Mouse (Mus musculus) heart, embryonic 16.5 days (tissue): ENCODE measurements around the gene P2ry12. TPM values are rescaled to one million over a fixed set of nuclear protein-coding genes. Genes with fewer than 3 reads are reported as not detected.

ENCODE experiments used
- ATAC-seq: fragments of 200-750 bp; cut with Nextera tagmentation; replicated peaks from 2 replicates; pipeline ENCODE4 v1.8.0; 2017; ENCODE audit warnings: moderate number of reproducible peaks; ENCODE audit not compliant: insufficient read depth, low FRiP score; ENCODE audit errors: extremely low read depth
- H3K27ac ChIP-seq: fragments of 300-500 bp; sonication (generic); 2 replicates; pipeline ENCODE4 v1.5.1; 2014; ENCODE audit warnings: mild to moderate bottlenecking, low read length, control low read depth, moderate library complexity
- H3K27me3 ChIP-seq: fragments of 300-500 bp; sonication (generic); 2 replicates; pipeline ENCODE4 v1.6.1; 2014; ENCODE audit warnings: low read length, mixed read lengths; ENCODE audit not compliant: control insufficient read depth, insufficient read depth
- H3K36me3 ChIP-seq: fragments of 300-500 bp; sonication (generic); 2 replicates; pipeline ENCODE4 v1.6.1; 2014; ENCODE audit not compliant: control insufficient read depth, insufficient read depth
- H3K4me1 ChIP-seq: fragments of 300-500 bp; sonication (generic); 2 replicates; pipeline ENCODE4 v1.6.1; 2014; ENCODE audit warnings: low read length, mixed read lengths; ENCODE audit not compliant: control insufficient read depth, insufficient read depth
- H3K4me2 ChIP-seq: fragments of 300-500 bp; sonication (generic); 2 replicates; pipeline ENCODE4 v1.6.1; 2014; ENCODE audit warnings: low read depth, mild to moderate bottlenecking, control low read depth, low read length
- H3K4me3 ChIP-seq: fragments of 300-500 bp; sonication (generic); 2 replicates; pipeline ENCODE4 v1.5.1; 2014; ENCODE audit warnings: mild to moderate bottlenecking, control low read depth, low read length
- H3K9ac ChIP-seq: fragments of 300-500 bp; sonication (generic); 2 replicates; pipeline ENCODE4 v1.6.1; 2014; ENCODE audit warnings: low read length, control low read depth
- H3K9me3 ChIP-seq: fragments of 300-500 bp; sonication (generic); replicated peaks from 2 replicates; pipeline ENCODE4 v1.6.1; 2016; ENCODE audit warnings: low read length; ENCODE audit not compliant: control insufficient read depth
- WGBS: fragments of 180-500 bp; shearing (Covaris S2); extraction: QIAGEN DNeasy Blood & Tissue Kit; methylation state at CpG from one replicate; pipeline ENCODE4 v1.1.7; 2014; 5-methylcytosine and 5-hydroxymethylcytosine counted together
- polyA plus RNA-seq: library from polyadenylated mRNA; unstranded; fragments of >200 nt; fragmentation: Nextera tagmentation; extraction: Ambion mirVana; gene quantifications from 2 replicates; pipeline ENCODE4 v1.2.1, GENCODE M21; 2015

The P2ry12 gene
- polyA plus RNA-seq, 1 experiment from 2014 or later, result 1.0 TPM

DNA sequence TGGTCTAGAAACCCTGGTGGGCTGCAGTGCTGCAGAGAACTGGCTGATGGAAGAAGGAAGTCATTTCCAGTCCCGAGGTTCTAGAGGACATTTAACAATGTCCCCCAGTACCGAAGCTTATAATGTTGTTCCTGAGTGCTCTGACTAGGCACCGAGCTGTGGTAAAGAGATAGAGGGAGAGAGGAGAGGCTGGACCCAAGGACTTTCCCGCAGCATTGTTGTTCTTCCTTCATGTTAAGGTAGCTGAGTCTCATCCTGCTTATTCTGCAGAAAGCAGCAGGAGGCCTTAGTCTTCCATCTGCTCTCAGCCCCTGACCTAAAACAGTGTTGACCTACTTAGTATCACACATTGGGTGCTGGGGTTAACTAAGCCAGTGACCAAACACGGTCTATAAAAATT is 85.8 kb downstream of the P2ry12 start:
- 61% methylated on average over 5 of the region's 5 CpGs for WGBS
- Histone ChIP-seq H3K4me3 (no peak overlapping the region), H3K4me2 (no peak overlapping the region)

GRCm38 (mm10) chr3:59175234-59175633 is 87.4 kb downstream of the P2ry12 start:
- peak; percentile 55 for ATAC-seq
- Histone ChIP-seq H3K4me3 (no peak overlapping the region), H3K4me2 (no peak overlapping the region), H3K9me3 (no peaks in the 10 kb centered on the region), H3K4me1 (peaks cover 11% of the 10 kb centered on the region), H3K27me3 (no peaks in the 10 kb centered on the region), H3K9ac (no peak overlapping the region), H3K27ac (no peak overlapping the region), H3K36me3 (no peaks in the 10 kb centered on the region)
- 32% methylated on average over 5 of the region's 5 CpGs for WGBS

More for the DNA sequence above, 85.8 kb downstream of the P2ry12 start:
- Histone ChIP-seq H3K36me3 (no peaks in the 10 kb centered on the region), H3K27ac (no peak overlapping the region; the same call in 1 of the 2 replicates), H3K27me3 (no peaks in the 10 kb centered on the region), H3K4me1 (peaks cover 8% of the 10 kb centered on the region), H3K9ac (no peak overlapping the region), H3K9me3 (no peaks in the 10 kb centered on the region)
- no peak for ATAC-seq

DNA sequence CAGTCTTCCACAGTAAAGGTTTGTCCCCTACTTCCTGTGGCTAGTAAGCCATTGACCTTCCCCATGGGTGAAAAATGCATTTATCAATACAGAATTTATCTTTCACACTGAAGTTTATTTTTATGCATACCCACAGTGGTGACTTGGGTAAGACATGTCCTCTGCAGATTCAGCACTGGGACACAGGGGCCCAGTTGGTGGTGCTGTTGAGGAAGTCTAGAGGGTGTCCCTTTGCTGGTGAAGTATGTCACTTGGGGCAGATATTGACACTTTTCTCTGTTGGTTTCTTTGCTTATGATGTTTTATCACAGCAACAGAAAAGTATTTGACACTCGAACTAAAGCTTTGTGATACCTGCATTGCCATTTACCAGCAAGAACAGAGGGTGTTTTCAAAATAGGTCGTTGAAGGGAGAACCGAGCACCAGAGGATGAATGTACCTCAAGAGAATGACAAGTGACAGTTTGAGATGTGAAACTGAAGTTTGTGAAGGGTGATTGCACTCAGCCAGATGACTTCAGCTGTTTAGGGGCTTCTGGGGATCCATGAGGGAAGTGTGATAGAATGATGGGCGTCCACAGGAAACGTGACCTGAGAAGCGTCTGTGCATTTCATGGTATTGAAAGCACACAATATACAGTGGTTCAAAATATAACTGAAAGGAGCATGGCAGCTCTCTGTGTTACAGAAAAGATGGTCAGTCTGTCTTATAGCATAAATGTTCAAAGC is 88.1 kb downstream of the P2ry12 start:
- H3K36me3 ChIP-seq, result no peaks in the 10 kb centered on the region
- H3K4me1 ChIP-seq, result peaks cover 12% of the 10 kb centered on the region
- H3K4me2 ChIP-seq, result no peak overlapping the region
- 75% methylated on average over 6 of the region's 6 CpGs for WGBS
- H3K9ac ChIP-seq, result no peak overlapping the region
- ATAC-seq, result no peak
- H3K4me3 ChIP-seq, result no peak overlapping the region
- no peaks in the 10 kb centered on the region for H3K27me3 ChIP-seq
- no peak overlapping the region for H3K27ac ChIP-seq
- no peaks in the 10 kb centered on the region for H3K9me3 ChIP-seq

DNA sequence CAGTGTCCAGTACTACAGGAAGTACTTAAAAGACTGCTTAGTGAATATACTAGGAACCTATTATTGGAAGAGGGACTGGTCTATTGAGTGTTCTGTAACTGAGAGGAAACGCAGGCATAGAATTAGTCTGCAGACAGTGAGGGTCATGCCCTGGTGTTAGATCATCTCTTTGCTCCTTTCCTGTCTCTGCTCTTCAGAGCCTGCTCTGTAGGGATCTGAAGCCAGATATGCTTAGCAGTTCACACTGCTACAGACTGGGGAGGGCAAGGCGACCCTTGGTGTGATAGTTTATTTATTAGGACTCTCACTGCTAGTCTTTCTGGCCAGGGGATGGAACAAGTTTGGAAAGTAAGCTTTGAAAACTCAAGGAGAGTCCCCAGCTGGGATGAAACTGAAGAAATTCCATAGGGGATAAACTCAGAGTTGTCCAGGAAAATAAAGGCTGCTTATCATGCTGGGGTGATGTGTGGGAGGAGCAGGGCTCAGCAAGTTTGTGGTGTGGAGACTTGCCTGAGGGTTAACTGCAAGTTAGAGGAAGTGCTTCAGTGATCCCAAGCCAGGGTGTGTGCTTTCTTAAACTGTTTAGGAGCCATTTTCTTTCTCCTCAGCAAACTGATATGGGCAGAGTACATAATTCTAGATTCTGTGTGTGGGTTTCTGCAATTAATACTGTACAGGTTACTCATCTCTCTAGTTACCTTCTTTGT is 92.6 kb downstream of the P2ry12 start:
- no peak for ATAC-seq
- Histone ChIP-seq H3K27me3 (no peaks in the 10 kb centered on the region), H3K27ac (peak overlapping the region; percentile 1; the same call in 1 of the 2 replicates), H3K36me3 (no peaks in the 10 kb centered on the region), H3K9me3 (no peaks in the 10 kb centered on the region), H3K4me1 (0 out of 2 replicates have a peak, but pooled peaks cover 4% of the 10 kb centered on the region), H3K4me3 (no peak overlapping the region), H3K4me2 (no peak overlapping the region), H3K9ac (no peak overlapping the region)
- 33% methylated on average over 2 of the region's 2 CpGs for WGBS

GRCm38 (mm10) chr3:59169215-59169614 is 93.5 kb downstream of the P2ry12 start:
- peak; percentile 62; the same call in 1 of the 2 replicates for ATAC-seq
- Histone ChIP-seq H3K27me3 (no peaks in the 10 kb centered on the region), H3K9me3 (no peaks in the 10 kb centered on the region), H3K27ac (no peak overlapping the region), H3K4me1 (0 out of 2 replicates have a peak, but pooled peaks cover 4% of the 10 kb centered on the region), H3K4me2 (no peak overlapping the region), H3K4me3 (no peak overlapping the region), H3K9ac (no peak overlapping the region), H3K36me3 (no peaks in the 10 kb centered on the region)
- 75% methylated on average over 4 of the region's 4 CpGs for WGBS

GRCm38 (mm10) chr3:59168476-59168875 is 94.2 kb downstream of the P2ry12 start:
- WGBS, result 87% methylated on average over 6 of the region's 6 CpGs
- Histone ChIP-seq H3K9me3 (no peaks in the 10 kb centered on the region), H3K4me3 (no peak overlapping the region), H3K4me2 (no peak overlapping the region), H3K36me3 (no peaks in the 10 kb centered on the region), H3K9ac (no peak overlapping the region), H3K27ac (no peak overlapping the region), H3K27me3 (no peaks in the 10 kb centered on the region), H3K4me1 (0 out of 2 replicates have a peak, but pooled peaks cover 4% of the 10 kb centered on the region)
- ATAC-seq, result no peak

- Histone ChIP-seq H3K27ac (no peak overlapping the region), H3K27me3 (no peaks in the 10 kb centered on the region), H3K9me3 (no peaks in the 10 kb centered on the region), H3K4me2 (no peak overlapping the region), H3K9ac (no peak overlapping the region), H3K4me1 (0 out of 2 replicates have a peak, but pooled peaks cover 4% of the 10 kb centered on the region), H3K4me3 (no peak overlapping the region), H3K36me3 (no peaks in the 10 kb centered on the region)
- 59% methylated on average over 2 of the region's 2 CpGs for WGBS
- ATAC-seq, result no peak
Measured at GRCm38 (mm10) chr3:59167417-59168054, 95.1 kb downstream of the P2ry12 start.
